Mouse (Mus musculus): ENCODE results near the gene Aprt.
A peak's percentile ranks its signal among the peaks of the same experiment; 100 is the strongest.

Gene Aprt

GRCm38 (mm10) chr8:122586171-122586570, 9.5 kb upstream of the Aprt start:
- no peak for DNase-seq (ENCODE audit: low read depth, low spot score)

GRCm38 (mm10) chr8:122585411-122585891, 8.7 kb upstream of the Aprt start:
- DNase-seq (ENCODE audit: low read depth, low spot score): no peak

- no peak for DNase-seq (ENCODE audit: low read depth, low spot score)
These were observed 8.3 kb upstream of the Aprt start for GRCm38 (mm10) chr8:122584981-122585380.

GRCm38 (mm10) chr8:122580926-122581325, 4.2 kb upstream of the Aprt start:
- DNase-seq (ENCODE audit: low read depth, low spot score): no peak

- DNase-seq (ENCODE audit: low read depth, low spot score): peak; percentile 64
These were observed 2.5 kb upstream of the Aprt start for GRCm38 (mm10) chr8:122579196-122579595.

GRCm38 (mm10) chr8:122577116-122577515, 407 bp upstream of the Aprt start:
- DNase-seq (ENCODE audit: low read depth, low spot score): no peak

DNA sequence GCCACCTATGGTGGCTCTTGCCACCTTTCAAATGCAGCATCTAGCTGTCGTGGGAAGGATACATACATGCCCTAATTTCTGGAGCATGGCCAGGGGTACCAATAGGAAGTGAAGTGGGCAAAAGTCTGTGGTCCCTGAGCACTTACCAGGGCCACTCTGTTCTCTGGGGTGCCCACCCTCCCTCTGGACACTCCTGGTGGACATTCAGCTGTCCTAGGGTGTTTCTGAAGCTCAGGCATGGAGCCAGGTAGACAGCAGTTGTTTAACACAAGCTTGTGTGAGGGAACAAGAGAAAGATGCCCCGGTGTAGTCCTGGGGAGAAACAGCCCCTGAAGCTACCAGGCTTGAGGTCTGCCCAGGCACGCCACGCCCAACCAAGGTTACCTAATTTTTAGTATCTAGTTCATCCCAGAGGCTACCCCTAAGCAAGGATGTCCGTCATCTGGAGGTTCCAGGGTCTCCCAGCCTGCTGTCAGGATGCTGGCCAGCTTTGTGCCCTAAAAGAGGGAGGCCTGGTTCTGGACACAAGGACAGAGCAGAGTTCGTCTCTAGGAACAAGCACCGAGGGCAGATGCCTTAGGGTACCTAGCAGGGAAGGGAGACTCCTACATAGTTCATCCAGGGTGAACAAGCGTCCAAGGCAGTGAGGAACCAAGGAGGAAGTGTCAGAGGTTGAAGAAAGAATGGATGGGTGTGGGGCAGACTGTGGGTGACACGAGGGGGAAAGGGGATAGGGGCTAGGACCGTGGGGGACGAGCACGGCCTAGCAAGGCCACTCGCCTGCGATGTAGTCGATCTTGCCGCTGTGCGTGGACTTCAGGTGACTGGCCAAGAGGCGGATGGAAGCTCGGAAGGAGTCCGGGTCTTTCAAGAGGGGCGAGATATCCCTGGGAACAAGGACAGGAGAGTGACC, 718 bp downstream of the Aprt start:
- no peak for DNase-seq (ENCODE audit: low read depth, low spot score)

GRCm38 (mm10) chr8:122575286-122575685, 1.4 kb downstream of the Aprt start:
- DNase-seq (ENCODE audit: low read depth, low spot score): peak; percentile 69

DNA sequence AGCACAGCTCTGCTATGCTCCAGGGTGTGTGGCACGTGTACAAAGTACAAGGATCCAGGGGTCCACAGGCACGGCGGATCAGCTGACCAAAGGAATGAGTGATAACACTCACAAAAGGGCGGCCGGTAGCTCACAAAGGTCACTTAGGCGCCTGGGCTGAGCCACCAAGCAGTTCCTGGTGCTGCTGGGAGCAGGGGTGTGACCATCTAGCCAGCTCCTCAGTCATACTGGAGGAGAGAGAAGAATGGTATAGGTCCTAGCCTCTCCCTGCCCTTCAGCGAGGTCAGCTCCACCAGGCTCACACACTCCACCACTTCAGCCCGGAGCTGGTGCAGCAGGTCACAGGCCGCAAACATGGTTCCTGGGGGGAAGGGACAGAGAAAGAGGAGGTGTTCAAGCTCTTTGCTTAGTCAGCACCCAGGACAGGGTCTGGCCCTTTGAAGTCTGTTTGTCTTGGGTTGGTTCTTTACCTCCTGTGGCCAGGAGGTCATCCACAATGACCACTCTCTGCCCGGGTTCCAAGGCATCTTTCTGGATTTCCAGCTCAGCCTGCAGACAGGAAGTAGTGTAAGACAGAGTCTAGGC, 1.9 kb downstream of the Aprt start:
- peak; percentile 58 for DNase-seq (ENCODE audit: low read depth, low spot score)

DNA sequence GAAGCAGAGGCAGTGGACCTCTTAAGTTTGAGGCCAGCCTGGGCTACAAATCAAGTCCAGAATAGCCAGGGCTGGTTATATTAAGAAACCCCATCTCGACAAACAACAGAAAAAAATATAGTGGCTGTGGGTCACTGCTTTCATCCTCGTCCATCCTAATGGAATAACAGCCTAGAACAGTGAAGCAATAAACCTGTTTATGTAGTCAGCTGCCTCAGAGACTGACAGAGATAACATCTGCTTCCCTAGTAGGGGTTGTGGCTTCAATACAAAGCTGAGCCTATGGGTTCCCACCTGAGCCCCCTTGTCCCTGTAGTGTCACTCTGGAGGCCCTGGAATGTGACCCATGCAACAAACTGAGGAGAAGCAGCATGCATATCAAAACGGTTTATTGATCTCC, 2.4 kb downstream of the Aprt start:
- DNase-seq (ENCODE audit: low read depth, low spot score): no peak

DNA sequence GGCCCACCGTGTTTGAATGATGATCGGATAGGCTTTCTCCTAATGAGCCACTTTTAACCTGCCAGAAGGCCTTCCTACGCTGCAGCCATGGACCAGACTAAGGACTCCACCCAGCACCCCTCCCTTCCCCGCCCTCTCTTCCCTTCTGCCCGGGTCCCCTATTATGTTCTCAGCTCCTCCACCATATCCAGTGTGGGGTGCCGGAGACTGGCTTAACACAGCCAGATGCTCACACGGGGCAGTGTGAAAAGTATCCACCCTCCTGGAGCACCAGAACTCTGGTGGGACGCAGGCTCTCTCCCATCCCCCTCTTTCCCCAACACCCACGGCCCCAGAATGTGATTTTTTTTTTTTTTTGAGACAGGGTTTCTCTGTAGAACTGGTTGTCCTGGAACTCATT, 3.1 kb downstream of the Aprt start:
- peak; percentile 42 for DNase-seq (ENCODE audit: low read depth, low spot score)

- DNase-seq (ENCODE audit: low read depth, low spot score): peak; percentile 61
These were observed 3.5 kb downstream of the Aprt start for GRCm38 (mm10) chr8:122573176-122573575.

- DNase-seq (ENCODE audit: low read depth, low spot score): no peak
These were observed 4.0 kb downstream of the Aprt start for GRCm38 (mm10) chr8:122572751-122573150.

- DNase-seq (ENCODE audit: low read depth, low spot score): no peak
These were observed 4.9 kb downstream of the Aprt start for GRCm38 (mm10) chr8:122571750-122572267.

GRCm38 (mm10) chr8:122571153-122571552, 5.6 kb downstream of the Aprt start:
- DNase-seq (ENCODE audit: low read depth, low spot score): no peak

DNA sequence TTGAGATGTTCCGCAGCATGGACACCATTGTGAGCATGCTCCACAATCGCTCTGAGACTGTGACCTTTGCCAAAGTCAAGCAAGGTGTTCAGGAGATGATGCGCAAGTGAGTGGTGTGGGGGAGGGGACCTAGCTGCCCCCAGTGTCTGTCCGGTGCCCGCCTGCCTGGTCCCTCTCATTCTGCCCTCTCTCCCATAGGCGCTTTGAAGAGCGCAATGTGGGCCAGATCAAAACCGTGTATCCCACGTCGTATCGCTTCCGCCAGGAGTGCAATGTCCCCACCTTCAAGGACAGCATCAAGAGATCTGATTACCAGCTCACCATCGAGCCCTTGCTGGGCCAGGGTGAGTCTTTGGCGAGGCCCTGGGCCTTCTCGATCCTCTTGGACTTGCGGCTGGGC, 6.7 kb downstream of the Aprt start:
- DNase-seq (ENCODE audit: low read depth, low spot score): no peak

DNA sequence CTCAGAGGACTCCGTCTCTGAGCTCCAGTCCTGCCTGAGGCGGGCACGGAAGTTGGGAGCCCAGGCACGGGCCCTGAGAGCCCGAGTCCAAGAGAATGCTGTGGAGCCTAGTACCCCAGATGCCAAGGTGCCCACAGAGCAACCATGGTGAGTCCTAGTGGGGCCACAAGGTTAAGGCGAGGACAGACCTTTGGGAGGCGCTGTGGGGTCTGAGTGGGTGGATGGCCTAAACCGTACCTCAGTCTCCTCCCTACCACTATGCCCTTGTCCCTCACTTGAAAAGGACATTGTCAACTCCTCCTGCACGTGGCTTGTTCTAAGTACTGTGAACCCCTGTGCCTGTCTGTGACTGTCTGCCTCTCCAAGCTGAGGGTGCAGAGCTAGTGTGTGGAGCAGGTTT, 7.4 kb downstream of the Aprt start:
- DNase-seq (ENCODE audit: low read depth, low spot score): no peak

DNA sequence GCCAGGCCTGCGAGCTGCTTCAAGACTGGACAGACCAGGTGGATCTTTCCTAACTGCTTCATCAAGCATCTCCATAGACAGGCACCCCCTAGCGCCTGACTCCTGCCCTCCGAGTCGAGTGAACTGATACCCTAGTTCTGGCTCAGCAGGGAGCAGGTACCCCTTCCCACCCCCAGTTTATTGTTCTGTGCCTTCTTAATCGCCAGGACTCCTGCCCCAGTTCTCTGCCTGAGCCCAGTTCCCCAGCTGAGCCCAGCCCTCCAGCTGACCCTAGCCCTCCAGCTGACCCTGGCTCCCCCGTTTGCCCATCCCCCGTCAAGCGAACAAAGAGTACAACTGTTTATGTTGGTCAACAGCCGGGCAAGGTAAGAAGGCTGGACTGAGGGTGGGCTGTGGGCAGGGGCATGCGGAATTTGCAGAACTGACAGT, 7.8 kb downstream of the Aprt start:
- DNase-seq (ENCODE audit: low read depth, low spot score): peak; percentile 46

- DNase-seq (ENCODE audit: low read depth, low spot score): no peak
These were observed 8.6 kb downstream of the Aprt start for GRCm38 (mm10) chr8:122568109-122568504.

DNA sequence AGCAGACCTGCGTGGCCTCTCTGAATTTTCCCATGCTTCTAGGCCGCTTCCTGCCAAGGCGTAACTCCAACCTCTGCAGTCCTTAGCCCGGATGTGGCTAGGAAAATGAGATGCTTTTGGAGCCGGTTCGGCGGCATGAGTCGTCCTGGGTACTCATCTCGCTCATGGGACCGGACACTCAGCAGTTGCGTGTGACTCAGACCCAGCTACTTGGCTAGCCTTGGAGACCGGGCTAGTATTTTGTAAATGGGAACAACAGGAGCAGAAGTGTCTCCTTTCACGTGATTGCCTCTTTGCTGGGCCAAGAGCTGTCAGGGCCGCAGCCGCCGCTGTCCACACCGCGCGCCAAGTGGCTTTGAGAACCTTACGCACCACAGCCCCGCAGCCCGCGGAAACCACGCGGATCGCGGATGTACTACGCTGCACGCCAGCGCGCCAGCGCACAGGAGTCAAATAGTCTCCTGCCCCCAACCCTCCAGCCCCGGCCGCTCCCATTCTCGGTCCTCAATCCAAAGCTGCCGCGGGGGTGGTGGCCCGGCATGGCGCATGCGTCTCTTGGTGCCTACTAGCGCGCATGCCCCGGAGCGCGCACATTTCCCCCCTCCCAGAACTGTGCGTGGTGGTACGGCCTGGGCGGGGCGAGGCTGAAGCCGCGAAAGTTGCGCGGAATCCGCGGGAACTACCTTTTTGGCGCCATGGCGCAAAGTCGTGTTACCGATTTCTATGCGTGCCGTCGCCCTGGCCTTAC, 9.2 kb downstream of the Aprt start, which contains the start of gene Cdt1:
Gene Cdt1 (plus strand): TSS at position 655 of the 748 bp plus-strand sequence.
- peak; percentile 97 for DNase-seq (ENCODE audit: low read depth, low spot score)

DNA sequence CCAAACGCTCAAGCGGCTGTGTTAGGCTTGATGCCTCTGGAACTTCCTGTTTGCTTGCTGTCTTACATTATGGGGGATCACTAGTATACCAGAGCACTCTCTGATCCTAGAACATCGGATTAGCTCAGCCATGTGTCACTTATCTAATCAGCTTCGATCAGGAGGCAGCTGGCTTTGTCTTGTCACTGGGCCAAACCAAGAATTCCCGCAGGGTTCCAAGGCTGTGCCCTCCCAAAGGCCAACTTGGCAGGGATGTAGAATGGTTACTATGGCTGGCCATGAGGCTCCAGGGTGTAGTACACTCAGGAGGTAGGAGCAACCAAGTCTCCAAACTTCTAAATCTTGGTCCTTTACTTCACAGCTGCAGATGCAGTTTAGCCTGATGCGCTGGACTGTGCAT, 9.9 kb downstream of the Aprt start:
- DNase-seq (ENCODE audit: low read depth, low spot score): peak; percentile 58

Data from R1 (cell line).